Mouse (Mus musculus): ENCODE results near the gene Mmd. TPM values are rescaled to one million over a fixed set of nuclear protein-coding genes. Genes with fewer than 3 reads are reported as not detected.

The Mmd gene
- polyA plus RNA-seq, 1 experiment from 2014 or later: 148 TPM

- Histone ChIP-seq H3K4me1 (ENCODE audit: control insufficient read depth, insufficient read depth, low read length) (no peaks in the 10 kb centered on the region), H3K9ac (ENCODE audit: low read depth, low read length) (no peak overlapping the region), H3K9me3 (replicated peaks; ENCODE audit: control insufficient read depth, low read length, poor library complexity, severe bottlenecking) (no peaks in the 10 kb centered on the region), H3K4me3 (ENCODE audit: low read depth, low read length) (no peak overlapping the region), H3K4me2 (ENCODE audit: low read length) (no peak overlapping the region), H3K27me3 (ENCODE audit: control insufficient read depth, insufficient read depth, low read depth, low read length) (no peaks in the 10 kb centered on the region), H3K36me3 (ENCODE audit: control insufficient read depth, insufficient read depth, low read length) (no peaks in the 10 kb centered on the region), H3K27ac (ENCODE audit: low read length) (no peak overlapping the region)
- ATAC-seq: no peak
- 82% methylated on average over 6 of the region's 6 CpGs for WGBS
Measured at GRCm38 (mm10) chr11:90283601-90284000, 34.3 kb downstream of the Mmd start.

DNA sequence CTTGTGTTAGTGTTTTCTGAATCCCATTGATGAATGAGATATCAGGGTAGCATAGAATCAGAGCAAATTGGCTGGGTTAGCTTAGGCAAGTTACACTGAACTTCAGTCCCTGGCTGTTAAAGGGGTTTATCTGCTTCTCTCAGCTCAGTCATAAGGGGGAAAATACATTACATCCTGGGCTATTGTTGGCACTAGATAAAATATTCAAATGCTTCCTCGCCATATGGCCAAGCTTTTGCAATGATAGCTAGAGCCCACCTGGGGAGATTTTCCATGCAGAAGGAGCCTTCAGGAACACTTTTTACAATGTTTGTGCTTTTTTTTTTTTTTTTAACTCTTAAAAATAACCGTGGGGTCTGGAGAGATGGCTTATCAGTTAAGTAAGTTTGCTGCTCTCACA is 34.8 kb downstream of the Mmd start:
- WGBS: 63% methylated on average over 2 of the region's 2 CpGs
- no peak for ATAC-seq
- Histone ChIP-seq H3K36me3 (ENCODE audit: control insufficient read depth, insufficient read depth, low read length) (no peaks in the 10 kb centered on the region), H3K9me3 (replicated peaks; ENCODE audit: control insufficient read depth, low read length, poor library complexity, severe bottlenecking) (no peaks in the 10 kb centered on the region), H3K27ac (ENCODE audit: low read length) (no peak overlapping the region), H3K4me1 (ENCODE audit: control insufficient read depth, insufficient read depth, low read length) (no peaks in the 10 kb centered on the region), H3K27me3 (ENCODE audit: control insufficient read depth, insufficient read depth, low read depth, low read length) (no peaks in the 10 kb centered on the region), H3K9ac (ENCODE audit: low read depth, low read length) (no peak overlapping the region), H3K4me3 (ENCODE audit: low read depth, low read length) (no peak overlapping the region), H3K4me2 (ENCODE audit: low read length) (no peak overlapping the region)

- WGBS: 70% methylated on average over 4 of the region's 4 CpGs
- no peaks in the 10 kb centered on the region for H3K27me3 ChIP-seq (ENCODE audit: control insufficient read depth, insufficient read depth, low read depth, low read length)
- no peak overlapping the region for H3K4me2 ChIP-seq (ENCODE audit: low read length)
- no peaks in the 10 kb centered on the region for H3K36me3 ChIP-seq (ENCODE audit: control insufficient read depth, insufficient read depth, low read length)
- H3K27ac ChIP-seq (ENCODE audit: low read length): no peak overlapping the region
- H3K9me3 ChIP-seq (replicated peaks; ENCODE audit: control insufficient read depth, low read length, poor library complexity, severe bottlenecking): no peaks in the 10 kb centered on the region
- H3K9ac ChIP-seq (ENCODE audit: low read depth, low read length): no peak overlapping the region
- no peak for ATAC-seq
- H3K4me1 ChIP-seq (ENCODE audit: control insufficient read depth, insufficient read depth, low read length): no peaks in the 10 kb centered on the region
- H3K4me3 ChIP-seq (ENCODE audit: low read depth, low read length): no peak overlapping the region
Measured at GRCm38 (mm10) chr11:90284623-90285022, 35.4 kb downstream of the Mmd start.

DNA sequence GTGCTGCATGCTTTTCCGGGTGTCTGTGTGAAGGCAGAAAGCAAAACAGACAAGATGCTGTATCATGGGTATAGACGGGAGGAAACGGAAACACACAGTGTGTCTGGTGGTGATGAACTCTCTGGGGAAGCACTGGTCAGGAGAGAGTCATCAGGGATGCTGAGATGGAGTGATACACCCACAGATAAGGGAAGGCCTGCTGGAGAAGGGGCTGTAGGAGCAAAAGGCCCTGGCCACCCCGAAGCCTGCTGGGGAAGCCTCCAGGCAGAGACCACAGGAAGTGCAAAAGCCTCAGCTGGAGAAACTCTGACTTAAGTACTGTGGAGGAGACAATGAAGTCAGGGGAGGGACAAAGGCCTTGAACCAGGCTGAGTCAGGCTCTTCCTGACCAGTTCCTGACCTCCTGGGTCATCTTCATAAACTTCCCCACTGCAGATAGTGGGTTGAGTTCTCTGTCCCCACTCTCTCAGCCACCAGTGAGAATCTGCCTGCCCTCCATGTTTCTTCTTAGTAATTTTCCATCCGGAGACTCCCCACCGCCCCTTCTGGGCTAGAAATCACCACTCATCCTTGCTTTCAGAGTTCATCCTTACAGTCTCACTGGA is 37.4 kb downstream of the Mmd start:
- no peak overlapping the region for H3K27ac ChIP-seq (ENCODE audit: low read length)
- 92% methylated on average over 6 of the region's 6 CpGs for WGBS
- no peak overlapping the region for H3K4me3 ChIP-seq (ENCODE audit: low read depth, low read length)
- no peak for ATAC-seq
- H3K4me1 ChIP-seq (ENCODE audit: control insufficient read depth, insufficient read depth, low read length): no peaks in the 10 kb centered on the region
- no peaks in the 10 kb centered on the region for H3K27me3 ChIP-seq (ENCODE audit: control insufficient read depth, insufficient read depth, low read depth, low read length)
- no peak overlapping the region for H3K4me2 ChIP-seq (ENCODE audit: low read length)
- H3K36me3 ChIP-seq (ENCODE audit: control insufficient read depth, insufficient read depth, low read length): no peaks in the 10 kb centered on the region
- no peak overlapping the region for H3K9ac ChIP-seq (ENCODE audit: low read depth, low read length)
- H3K9me3 ChIP-seq (replicated peaks; ENCODE audit: control insufficient read depth, low read length, poor library complexity, severe bottlenecking): no peaks in the 10 kb centered on the region

DNA sequence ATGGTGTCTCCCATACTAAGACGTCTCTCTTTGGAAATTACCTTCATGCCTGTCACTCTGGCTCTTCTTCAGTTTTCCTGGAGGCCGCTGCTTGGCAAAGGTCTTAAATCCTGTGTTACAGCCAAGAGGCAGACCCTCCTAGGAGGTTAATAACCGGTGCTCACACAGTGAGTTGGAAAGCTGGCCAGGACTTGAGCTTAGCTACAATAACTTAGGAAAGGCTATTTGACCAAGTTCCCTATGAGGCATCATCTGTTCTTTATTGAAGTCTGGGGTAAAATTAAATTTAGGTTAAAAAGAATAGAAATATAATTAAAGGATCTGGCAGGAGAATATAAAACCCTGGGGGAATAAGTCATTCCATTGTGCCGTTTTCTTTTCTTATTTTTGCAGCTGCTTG is 41.9 kb downstream of the Mmd start:
- Histone ChIP-seq H3K36me3 (ENCODE audit: control insufficient read depth, insufficient read depth, low read length) (no peaks in the 10 kb centered on the region), H3K27me3 (ENCODE audit: control insufficient read depth, insufficient read depth, low read depth, low read length) (no peaks in the 10 kb centered on the region), H3K4me3 (ENCODE audit: low read depth, low read length) (no peak overlapping the region), H3K9me3 (replicated peaks; ENCODE audit: control insufficient read depth, low read length, poor library complexity, severe bottlenecking) (no peaks in the 10 kb centered on the region), H3K4me2 (ENCODE audit: low read length) (no peak overlapping the region), H3K9ac (ENCODE audit: low read depth, low read length) (no peak overlapping the region), H3K4me1 (ENCODE audit: control insufficient read depth, insufficient read depth, low read length) (no peaks in the 10 kb centered on the region), H3K27ac (ENCODE audit: low read length) (no peak overlapping the region)
- 40% methylated on average over 4 of the region's 4 CpGs for WGBS
- ATAC-seq: no peak

DNA sequence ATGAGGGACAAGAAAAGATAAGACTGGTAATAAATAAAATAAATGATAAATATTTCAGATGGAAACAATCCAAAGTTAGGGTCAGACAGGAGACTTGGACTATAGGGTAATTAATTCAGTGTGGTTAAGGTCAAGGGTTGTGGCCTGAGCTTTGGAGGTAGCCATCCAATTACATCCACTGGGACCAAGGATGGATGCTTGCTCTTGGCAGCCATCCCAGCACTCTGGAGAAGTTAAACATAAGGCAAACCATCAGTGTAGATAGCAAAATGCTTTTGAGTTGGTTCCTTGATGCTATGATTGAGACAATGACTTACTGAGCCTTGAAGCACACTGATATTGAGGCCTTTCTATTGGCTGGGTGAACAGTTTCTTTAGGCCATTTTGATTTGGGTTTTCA is 43.5 kb downstream of the Mmd start:
- no peak overlapping the region for H3K4me3 ChIP-seq (ENCODE audit: low read depth, low read length)
- H3K4me1 ChIP-seq (ENCODE audit: control insufficient read depth, insufficient read depth, low read length): no peaks in the 10 kb centered on the region
- no peak overlapping the region for H3K27ac ChIP-seq (ENCODE audit: low read length)
- H3K9ac ChIP-seq (ENCODE audit: low read depth, low read length): no peak overlapping the region
- H3K36me3 ChIP-seq (ENCODE audit: control insufficient read depth, insufficient read depth, low read length): no peaks in the 10 kb centered on the region
- H3K9me3 ChIP-seq (replicated peaks; ENCODE audit: control insufficient read depth, low read length, poor library complexity, severe bottlenecking): no peaks in the 10 kb centered on the region
- H3K4me2 ChIP-seq (ENCODE audit: low read length): no peak overlapping the region
- no peaks in the 10 kb centered on the region for H3K27me3 ChIP-seq (ENCODE audit: control insufficient read depth, insufficient read depth, low read depth, low read length)
- ATAC-seq: no peak

GRCm38 (mm10) chr11:90294622-90295021 is 45.4 kb downstream of the Mmd start:
- Histone ChIP-seq H3K27me3 (ENCODE audit: control insufficient read depth, insufficient read depth, low read depth, low read length) (no peaks in the 10 kb centered on the region), H3K4me2 (ENCODE audit: low read length) (no peak overlapping the region), H3K36me3 (ENCODE audit: control insufficient read depth, insufficient read depth, low read length) (no peaks in the 10 kb centered on the region), H3K9ac (ENCODE audit: low read depth, low read length) (no peak overlapping the region), H3K9me3 (replicated peaks; ENCODE audit: control insufficient read depth, low read length, poor library complexity, severe bottlenecking) (no peaks in the 10 kb centered on the region), H3K27ac (ENCODE audit: low read length) (no peak overlapping the region), H3K4me3 (ENCODE audit: low read depth, low read length) (no peak overlapping the region), H3K4me1 (ENCODE audit: control insufficient read depth, insufficient read depth, low read length) (no peaks in the 10 kb centered on the region)
- no peak for ATAC-seq
- 93% methylated on average over 2 of the region's 2 CpGs for WGBS

DNA sequence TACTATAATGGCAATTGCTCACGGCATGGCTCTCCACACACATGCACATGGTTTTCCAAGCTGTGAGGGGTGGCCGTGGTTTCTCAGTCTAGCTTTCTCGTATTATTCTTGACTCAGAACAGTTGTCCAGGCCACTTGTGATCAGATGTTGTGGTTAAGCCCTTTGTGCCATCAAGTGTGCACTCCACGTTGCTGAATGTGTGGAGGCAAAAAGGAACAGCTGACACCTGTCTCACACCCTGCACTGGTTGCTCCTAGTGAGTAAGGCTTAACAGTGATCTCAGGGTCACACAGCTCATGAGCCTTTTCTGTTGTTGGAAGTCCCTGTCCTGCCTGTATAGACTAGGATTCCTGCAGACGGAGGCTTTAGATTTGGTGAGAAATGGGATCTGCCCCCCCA is 56.8 kb downstream of the Mmd start:
- 91% methylated on average over 5 of the region's 5 CpGs for WGBS
- ATAC-seq: no peak
- H3K4me3 ChIP-seq (ENCODE audit: low read depth, low read length): no peak overlapping the region

GRCm38 (mm10) chr11:90306993-90307392 is 57.7 kb downstream of the Mmd start:
- no peak for ATAC-seq
- Histone ChIP-seq H3K27me3 (ENCODE audit: control insufficient read depth, insufficient read depth, low read depth, low read length) (no peaks in the 10 kb centered on the region), H3K27ac (ENCODE audit: low read length) (no peak overlapping the region), H3K9me3 (replicated peaks; ENCODE audit: control insufficient read depth, low read length, poor library complexity, severe bottlenecking) (no peaks in the 10 kb centered on the region), H3K9ac (ENCODE audit: low read depth, low read length) (no peak overlapping the region), H3K4me3 (ENCODE audit: low read depth, low read length) (no peak overlapping the region), H3K4me1 (ENCODE audit: control insufficient read depth, insufficient read depth, low read length) (no peaks in the 10 kb centered on the region), H3K36me3 (ENCODE audit: control insufficient read depth, insufficient read depth, low read length) (no peaks in the 10 kb centered on the region), H3K4me2 (ENCODE audit: low read length) (no peak overlapping the region)
- WGBS: 51% methylated on average over 6 of the region's 6 CpGs

More for the DNA sequence above, 56.8 kb downstream of the Mmd start:
- H3K9ac ChIP-seq (ENCODE audit: low read depth, low read length): no peak overlapping the region
- no peaks in the 10 kb centered on the region for H3K4me1 ChIP-seq (ENCODE audit: control insufficient read depth, insufficient read depth, low read length)
- H3K36me3 ChIP-seq (ENCODE audit: control insufficient read depth, insufficient read depth, low read length): no peaks in the 10 kb centered on the region
- H3K27ac ChIP-seq (ENCODE audit: low read length): no peak overlapping the region
- no peaks in the 10 kb centered on the region for H3K9me3 ChIP-seq (replicated peaks; ENCODE audit: control insufficient read depth, low read length, poor library complexity, severe bottlenecking)
- no peaks in the 10 kb centered on the region for H3K27me3 ChIP-seq (ENCODE audit: control insufficient read depth, insufficient read depth, low read depth, low read length)
- H3K4me2 ChIP-seq (ENCODE audit: low read length): no peak overlapping the region
